ENCODE assay signal across 21 mouse cellular contexts in the genomic region with DNA sequence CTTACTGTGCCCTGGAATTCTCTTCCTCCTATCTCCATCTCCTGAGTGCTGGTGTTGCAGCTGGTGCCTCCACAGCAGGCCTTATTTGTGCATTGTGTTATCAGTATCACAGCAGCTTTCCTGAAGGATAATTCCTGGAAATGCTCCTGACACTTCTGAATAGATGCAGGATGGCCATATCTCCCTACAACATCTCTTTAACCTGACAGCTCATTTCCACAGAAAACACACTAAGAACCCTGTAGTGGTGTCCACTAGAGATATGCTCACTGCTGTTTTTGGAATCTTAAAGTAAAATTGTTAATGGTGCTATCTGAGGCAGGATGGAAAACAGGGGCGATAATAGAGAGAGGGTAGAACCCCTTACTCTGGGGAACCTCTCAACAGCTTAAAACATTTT. TPM values are rescaled to one million over a fixed set of nuclear protein-coding genes. Genes with fewer than 3 reads are reported as not detected.
DNase-seq lines count a peak whose midpoint lies in the region; ATAC-seq and TF ChIP-seq lines count a peak whose summit lies in the region.
"Had no signal": no experiment of that assay in that cellular context is flagged by ENCODE, and none has a peak within 500 bp of the region (broad histone marks: within the 10 kb centered on the region; RNA-seq: fewer than 3 reads in every experiment).

No protein-coding gene starts in this region.

- peak overlapping the region; percentile 64 for H3K27ac ChIP-seq in gastrocnemius, adult 2 months
- H3K27ac ChIP-seq in lung, embryonic 15.5 days = no peak overlapping the region
- no peak overlapping the region for H3K27ac ChIP-seq in intestine, postnatal 0 days (ENCODE audit: low read depth, low read length)
- H3K27ac ChIP-seq: intestine, embryonic 15.5 days; limb, embryonic 13.5 days; stomach, embryonic 15.5 days had no signal

- peak; percentile 42; the same call in 1 of the 2 replicates for ATAC-seq in lung, embryonic 15.5 days (ENCODE audit: borderline replicate concordance, extremely low read depth, low FRiP score, low TSS enrichment)
- no peak for ATAC-seq in intestine, postnatal 0 days
- ATAC-seq: intestine, embryonic 15.5 days had no signal

- WGBS in lung, embryonic 15.5 days = 74% methylated on average over 1 of the region's 1 CpGs
- WGBS in lung, adult 2 months = 61% methylated on average over 1 of the region's 1 CpGs
- WGBS in intestine, postnatal 0 days = 87% methylated on average over 1 of the region's 1 CpGs

- no peak for DNase-seq in gastrocnemius, adult 2 months
- no peak for DNase-seq in gastrocnemius, postnatal 25 days
- no peak for DNase-seq in lung, adult 2 months
- peak; percentile 54 for DNase-seq in kidney, postnatal 14 days
- DNase-seq in skeletal muscle tissue, adult 2 months (ENCODE audit: low read depth, low spot score) = peak; percentile 8
- no peak for DNase-seq in spleen, postnatal 10 days (ENCODE audit: low spot score in 2 of 2)
- DNase-seq: cerebellum, postnatal 14 days; right cerebral cortex, postnatal 25 days; thymus, postnatal 4 days had no signal

- no peaks in the 10 kb centered on the region for H3K4me1 ChIP-seq in lung, embryonic 15.5 days
- peaks cover 4% of the 10 kb centered on the region for H3K4me1 ChIP-seq in lung, adult 2 months (ENCODE audit: control insufficient read depth, insufficient read depth, low read length)
- no peaks in the 10 kb centered on the region for H3K4me1 ChIP-seq in intestine, postnatal 0 days (replicated peaks; ENCODE audit: control insufficient read depth, insufficient read depth, low read length)
- H3K4me1 ChIP-seq: intestine, embryonic 15.5 days; limb, embryonic 13.5 days; stomach, embryonic 15.5 days had no signal

- no peak overlapping the region for H3K4me3 ChIP-seq in gastrocnemius, adult 2 months
- no peak overlapping the region for H3K4me3 ChIP-seq in lung, embryonic 15.5 days
- no peak overlapping the region for H3K4me3 ChIP-seq in lung, adult 2 months (replicated peaks; ENCODE audit: extremely low read depth, low read depth, low read length)
- no peak overlapping the region for H3K4me3 ChIP-seq in intestine, postnatal 0 days (ENCODE audit: low read depth, low read length)
- H3K4me3 ChIP-seq: intestine, embryonic 15.5 days; limb, embryonic 13.5 days; stomach, embryonic 15.5 days had no signal

- no peaks in the 10 kb centered on the region for H3K27me3 ChIP-seq in lung, embryonic 15.5 days
- no peaks in the 10 kb centered on the region for H3K27me3 ChIP-seq in intestine, postnatal 0 days (replicated peaks; ENCODE audit: control insufficient read depth, insufficient read depth, low read length)
- H3K27me3 ChIP-seq: intestine, embryonic 15.5 days; limb, embryonic 13.5 days; stomach, embryonic 15.5 days had no signal

- intact Hi-C loops in gastrocnemius, adult 2 months (cut with DNase I) = no loop called here

- H3K9me3 ChIP-seq in lung, embryonic 15.5 days = no peaks in the 10 kb centered on the region
- no peaks in the 10 kb centered on the region for H3K9me3 ChIP-seq in intestine, postnatal 0 days (ENCODE audit: control insufficient read depth)
- H3K9me3 ChIP-seq: G1E; intestine, embryonic 15.5 days; limb, embryonic 13.5 days; stomach, embryonic 15.5 days had no signal

- TF ChIP-seq POLR2A in lung, adult 2 months (IDR thresholded peaks at IDR 0.05; ENCODE audit: borderline replicate concordance, extremely low read depth, low read depth, low read length) = no peak

- H3K9ac ChIP-seq in lung, embryonic 15.5 days = no peak overlapping the region
- no peak overlapping the region for H3K9ac ChIP-seq in intestine, postnatal 0 days (ENCODE audit: low read depth, low read length)
- H3K9ac ChIP-seq: intestine, embryonic 15.5 days; limb, embryonic 13.5 days; stomach, embryonic 15.5 days had no signal

- no peak overlapping the region for H3K4me2 ChIP-seq in lung, embryonic 15.5 days
- no peak overlapping the region for H3K4me2 ChIP-seq in intestine, postnatal 0 days (replicated peaks; ENCODE audit: low read depth)
- H3K4me2 ChIP-seq: intestine, embryonic 15.5 days; limb, embryonic 13.5 days; stomach, embryonic 15.5 days had no signal

- TF ChIP-seq CTCF in gastrocnemius, adult 2 months (IDR thresholded peaks at IDR 0.05) = no peak
- no peak for TF ChIP-seq CTCF in lung, adult 2 months (IDR thresholded peaks at IDR 0.05; ENCODE audit: insufficient read depth, low read length)
- TF ChIP-seq CTCF in intestine, postnatal 0 days (IDR thresholded peaks at IDR 0.05; ENCODE audit: low read depth) = no peak

- no peaks in the 10 kb centered on the region for H3K36me3 ChIP-seq in lung, embryonic 15.5 days
- H3K36me3 ChIP-seq in intestine, postnatal 0 days (ENCODE audit: control insufficient read depth, insufficient read depth) = no peaks in the 10 kb centered on the region
- H3K36me3 ChIP-seq: G1E; intestine, embryonic 15.5 days; limb, embryonic 13.5 days; stomach, embryonic 15.5 days had no signal

RNA-seq across cellular contexts. Expression of a gene that starts 20.9 kb away (rescaled TPM):
- total RNA-seq in gastrocnemius, adult 2 months (2021) = not detected
- total RNA-seq in gastrocnemius, postnatal 25 days (2021) = not detected
- polyA plus RNA-seq in lung, embryonic 15.5 days (2015; fragmentation: Nextera tagmentation; extraction: Ambion mirVana) = not detected in 2 replicates
- polyA plus RNA-seq in lung, adult 2 months (2012; rRNA removed) = not detected in 2 replicates
- polyA plus RNA-seq in intestine, postnatal 0 days (2015; fragmentation: Nextera tagmentation; extraction: Ambion mirVana) = not detected in 2 replicates
- total RNA-seq: G1E; left cerebral cortex, adult 18-20 months; megakaryocyte-erythroid progenitor cell, adult 5-6 weeks had no signal
- polyA plus RNA-seq: C2C12; embryonic facial prominence, embryonic 11.5 days; forebrain, embryonic 11.5 days; G1E; hindbrain, embryonic 11.5 days; intestine, embryonic 15.5 days; limb, embryonic 13.5 days; stomach, embryonic 15.5 days had no signal

RNA-seq across cellular contexts. Expression of a gene that starts 42.3 kb away (rescaled TPM):
- total RNA-seq in gastrocnemius, adult 2 months (2021) = not detected
- total RNA-seq in gastrocnemius, postnatal 25 days (2021) = not detected
- polyA plus RNA-seq in lung, embryonic 15.5 days (2015; fragmentation: Nextera tagmentation; extraction: Ambion mirVana) = not detected in 2 replicates
- not detected in 2 replicates for polyA plus RNA-seq in lung, adult 2 months (2012; rRNA removed)
- polyA plus RNA-seq in intestine, postnatal 0 days (2015; fragmentation: Nextera tagmentation; extraction: Ambion mirVana) = not detected in 2 replicates
- total RNA-seq: left cerebral cortex, adult 18-20 months; megakaryocyte-erythroid progenitor cell, adult 5-6 weeks had no signal
- polyA plus RNA-seq: C2C12; embryonic facial prominence, embryonic 11.5 days; forebrain, embryonic 11.5 days; G1E; hindbrain, embryonic 11.5 days; intestine, embryonic 15.5 days; limb, embryonic 13.5 days; stomach, embryonic 15.5 days had no signal

RNA-seq across cellular contexts. Expression of a gene that starts 59.8 kb away (rescaled TPM):
- total RNA-seq in gastrocnemius, adult 2 months (2021) = not detected
- not detected for total RNA-seq in gastrocnemius, postnatal 25 days (2021)
- polyA plus RNA-seq in lung, embryonic 15.5 days (2015; fragmentation: Nextera tagmentation; extraction: Ambion mirVana) = not detected in 2 replicates
- not detected in 2 replicates for polyA plus RNA-seq in lung, adult 2 months (2012; rRNA removed)
- not detected in 2 replicates for polyA plus RNA-seq in intestine, postnatal 0 days (2015; fragmentation: Nextera tagmentation; extraction: Ambion mirVana)
- total RNA-seq: G1E; left cerebral cortex, adult 18-20 months; megakaryocyte-erythroid progenitor cell, adult 5-6 weeks had no signal
- polyA plus RNA-seq: C2C12; embryonic facial prominence, embryonic 11.5 days; forebrain, embryonic 11.5 days; G1E; hindbrain, embryonic 11.5 days; intestine, embryonic 15.5 days; limb, embryonic 13.5 days; stomach, embryonic 15.5 days had no signal

Comparison
In these comparisons a context has a peak if more than half of its experiments do, and no peak if none do; other contexts are left out.
1. DNase-seq: peak in kidney, postnatal 14 days (single experiment) and skeletal muscle tissue, adult 2 months (single experiment); none in gastrocnemius, adult 2 months (single experiment), gastrocnemius, postnatal 25 days (single experiment), lung, adult 2 months (single experiment) and spleen, postnatal 10 days (0 of 2).